Mouse (Mus musculus) myocyte (in vitro differentiated cells): ENCODE data around the gene Pknox2. TPM values are rescaled to one million over a fixed set of nuclear protein-coding genes. Genes with fewer than 3 reads are reported as not detected.

Experiments used
- H3K27me3 ChIP-seq: one replicate; pipeline ENCODE4 v1.6.1; 2011; ENCODE audit not compliant: control insufficient read depth, insufficient read depth, insufficient read length
- H3K36me3 ChIP-seq: one replicate; pipeline ENCODE4 v1.6.1; 2011; ENCODE audit not compliant: control insufficient read depth, insufficient read depth
- H3K4me2 ChIP-seq: one replicate; pipeline ENCODE4 v1.6.1; 2011; ENCODE audit warnings: low read depth, control low read depth
- H3K4me3 ChIP-seq: one replicate; pipeline ENCODE4 v1.5.1; 2011; ENCODE audit warnings: mild to moderate bottlenecking, control low read depth, moderate library complexity
- H3K79me2 ChIP-seq: one replicate; pipeline ENCODE4 v1.6.1; 2011; ENCODE audit not compliant: control insufficient read depth, insufficient read depth
- H3ac ChIP-seq: one replicate; pipeline ENCODE4 v1.6.1; 2011; ENCODE audit not compliant: control insufficient read depth, insufficient read length
- CEBPB ChIP-seq: IDR thresholded peaks from 2 replicates; pipeline ENCODE4 v1.6.1; 2011; ENCODE audit warnings: mild to moderate bottlenecking, moderate library complexity; ENCODE audit not compliant: poor library complexity, insufficient read depth, severe bottlenecking
- E2F4 ChIP-seq: IDR thresholded peaks from one replicate; pipeline ENCODE4 v1.6.1; 2011; ENCODE audit warnings: mild to moderate bottlenecking, control low read depth, moderate library complexity; ENCODE audit not compliant: insufficient read depth
- MAX ChIP-seq: IDR thresholded peaks from one replicate; pipeline ENCODE4 v1.6.1; 2011; ENCODE audit warnings: low read depth, mild to moderate bottlenecking, control low read depth
- MYOD1 ChIP-seq, 3 experiments: IDR thresholded peaks; one replicate each; pipeline ENCODE4 v1.6.1; 2011; ENCODE audit warnings: control low read depth in 2 of 3, low read depth in 2 of 3, mild to moderate bottlenecking in 2 of 3, moderate library complexity in 1 of 3; ENCODE audit not compliant: insufficient read length in 2 of 3, control insufficient read depth in 1 of 3
- MYOG ChIP-seq, 3 experiments: IDR thresholded peaks; one replicate each; pipeline ENCODE4 v1.6.1; 2011; ENCODE audit warnings: control low read depth in 2 of 3, low read depth in 2 of 3, mild to moderate bottlenecking in 2 of 3; ENCODE audit not compliant: insufficient read length in 2 of 3, control insufficient read depth in 1 of 3, insufficient read depth in 1 of 3
- POLR2A ChIP-seq: IDR thresholded peaks from one replicate; pipeline ENCODE4 v1.6.1; 2011; ENCODE audit warnings: low read depth, mild to moderate bottlenecking, control low read depth, moderate library complexity; ENCODE audit not compliant: insufficient read length
- POLR2AphosphoS2 ChIP-seq: IDR thresholded peaks from one replicate; pipeline ENCODE4 v1.6.1; 2011; ENCODE audit warnings: low read depth, control low read depth; ENCODE audit not compliant: insufficient read length
- REST ChIP-seq: IDR thresholded peaks from one replicate; pipeline ENCODE4 v1.6.1; 2011; ENCODE audit warnings: mild to moderate bottlenecking, control low read depth, moderate library complexity; ENCODE audit not compliant: insufficient read depth, insufficient read length
- SRF ChIP-seq: IDR thresholded peaks from one replicate; pipeline ENCODE4 v1.6.1; 2011; ENCODE audit warnings: low read depth; ENCODE audit not compliant: control insufficient read depth, insufficient read length
- TCF12 ChIP-seq: IDR thresholded peaks from one replicate; pipeline ENCODE4 v1.6.1; 2011; ENCODE audit warnings: mild to moderate bottlenecking, control low read depth; ENCODE audit not compliant: poor library complexity, insufficient read depth, severe bottlenecking
- TCF3 ChIP-seq: IDR thresholded peaks from one replicate; pipeline ENCODE4 v1.6.1; 2011; ENCODE audit warnings: low read depth, control low read depth; ENCODE audit not compliant: insufficient read length
- USF1 ChIP-seq: IDR thresholded peaks from one replicate; pipeline ENCODE4 v1.6.1; 2011; ENCODE audit warnings: low read depth, mild to moderate bottlenecking, control low read depth, moderate library complexity
- polyA plus RNA-seq: library from polyadenylated mRNA; unstranded; fragments of >200 nt; fragmentation: generic; extraction: Trizol; gene quantifications from one replicate; pipeline ENCODE4 v1.2.1, GENCODE M21; 2012; ENCODE audit warnings: missing spikeins

Gene Pknox2
- polyA plus RNA-seq, 1 experiment: 20.4 TPM

DNA sequence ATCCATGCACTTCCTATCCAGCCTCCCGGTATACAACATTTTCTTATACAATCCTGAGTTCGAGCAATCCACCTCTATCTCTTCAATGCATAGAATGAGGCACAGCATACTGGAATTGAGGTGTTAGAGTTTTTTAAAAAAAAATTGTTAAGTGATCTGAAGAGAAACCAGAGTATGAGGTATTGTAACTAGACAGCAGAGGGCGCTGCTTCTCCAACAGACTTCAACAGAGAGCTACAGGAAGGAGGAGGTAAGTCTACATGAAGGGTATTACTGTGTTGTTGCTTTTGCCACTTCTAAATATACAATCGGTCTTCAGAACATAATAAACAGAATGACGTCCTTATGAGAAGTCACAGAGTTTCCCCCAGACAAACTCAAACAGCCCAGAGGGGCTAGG, 181.5 kb downstream of the Pknox2 start:
- TF ChIP-seq TCF3 (no peak), MYOD1 (IDR thresholded peaks at IDR 0.05; ENCODE audit: control insufficient read depth in 1 of 3, insufficient read length in 2 of 3, low read depth in 2 of 3) (no peak), USF1 (no peak), MYOG (IDR thresholded peaks at IDR 0.05; ENCODE audit: control insufficient read depth in 1 of 3, insufficient read depth in 1 of 3, insufficient read length in 2 of 3, low read depth in 2 of 3) (no peak), E2F4 (no peak), REST (no peak), MAX (no peak), TCF12 (no peak), SRF (no peak), POLR2A (no peak), CEBPB (no peak), POLR2AphosphoS2 (no peak)
- H3ac ChIP-seq: no peak overlapping the region
- H3K4me3 ChIP-seq: no peak overlapping the region
- H3K27me3 ChIP-seq: no peaks in the 10 kb centered on the region
- H3K36me3 ChIP-seq: no peaks in the 10 kb centered on the region
- H3K4me2 ChIP-seq: no peak overlapping the region
- H3K79me2 ChIP-seq: no peaks in the 10 kb centered on the region

DNA sequence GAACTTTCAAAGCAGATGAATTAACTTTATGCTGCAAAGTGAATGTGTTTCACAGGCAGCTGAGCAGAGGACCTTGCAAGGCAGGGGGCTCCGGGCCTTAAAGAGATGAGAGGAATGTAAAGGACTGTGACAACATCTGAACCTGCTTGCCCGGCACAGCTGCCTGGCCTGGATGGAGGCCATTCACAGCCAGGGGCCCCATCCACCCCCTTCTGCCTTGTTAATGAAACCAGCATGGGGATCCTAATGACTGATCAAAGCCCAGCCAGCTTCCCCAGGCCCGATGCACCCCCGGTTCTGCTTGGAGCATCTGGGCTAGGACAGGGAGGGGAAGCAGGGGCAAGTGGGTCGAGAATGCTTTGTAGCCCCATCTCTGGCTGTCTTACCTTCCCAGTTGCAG, 183.0 kb downstream of the Pknox2 start:
- H3ac ChIP-seq: no peak overlapping the region
- H3K27me3 ChIP-seq: no peaks in the 10 kb centered on the region
- H3K4me3 ChIP-seq: no peak overlapping the region
- no peaks in the 10 kb centered on the region for H3K36me3 ChIP-seq
- no peaks in the 10 kb centered on the region for H3K79me2 ChIP-seq
- TF ChIP-seq POLR2A (no peak), MYOD1 (IDR thresholded peaks at IDR 0.05; ENCODE audit: control insufficient read depth in 1 of 3, insufficient read length in 2 of 3, low read depth in 2 of 3) (peak in 1 of 3 experiments; percentile 14)
- H3K4me2 ChIP-seq: no peak overlapping the region

DNA sequence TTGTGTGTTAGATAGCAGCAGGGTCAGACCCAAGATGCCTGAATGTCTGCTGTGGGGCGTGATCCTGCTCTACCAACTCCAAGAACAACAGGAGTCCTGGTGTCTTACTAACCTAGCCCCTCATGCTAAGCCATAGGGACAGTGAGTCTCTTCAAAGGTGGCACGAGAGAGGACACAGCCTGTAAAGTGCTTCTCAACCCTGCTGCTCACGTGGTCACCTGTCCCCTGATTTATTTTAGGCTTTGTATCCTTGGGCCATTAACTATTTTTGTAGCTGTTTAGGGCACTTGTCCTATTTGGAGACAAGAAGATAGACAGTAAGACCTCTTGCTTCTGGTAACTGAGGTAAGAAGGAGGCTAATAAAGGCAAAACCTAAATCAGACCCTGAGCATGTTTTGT, 183.7 kb downstream of the Pknox2 start:
- Histone ChIP-seq H3K4me2 (peak overlapping the region; percentile 2), H3K4me3 (no peak overlapping the region), H3ac (no peak overlapping the region), H3K36me3 (no peaks in the 10 kb centered on the region), H3K79me2 (no peaks in the 10 kb centered on the region), H3K27me3 (no peaks in the 10 kb centered on the region)
- no peak for TF ChIP-seq MYOD1 (IDR thresholded peaks at IDR 0.05; ENCODE audit: control insufficient read depth in 1 of 3, insufficient read length in 2 of 3, low read depth in 2 of 3)
- no peak for TF ChIP-seq USF1
- no peak for TF ChIP-seq E2F4
- no peak for TF ChIP-seq REST
- TF ChIP-seq CEBPB: no peak
- TF ChIP-seq SRF: no peak
- no peak for TF ChIP-seq POLR2A
- TF ChIP-seq MYOG (IDR thresholded peaks at IDR 0.05; ENCODE audit: control insufficient read depth in 1 of 3, insufficient read depth in 1 of 3, insufficient read length in 2 of 3, low read depth in 2 of 3): no peak
- no peak for TF ChIP-seq MAX
- no peak for TF ChIP-seq TCF3
- TF ChIP-seq POLR2AphosphoS2: no peak
- TF ChIP-seq TCF12: no peak

DNA sequence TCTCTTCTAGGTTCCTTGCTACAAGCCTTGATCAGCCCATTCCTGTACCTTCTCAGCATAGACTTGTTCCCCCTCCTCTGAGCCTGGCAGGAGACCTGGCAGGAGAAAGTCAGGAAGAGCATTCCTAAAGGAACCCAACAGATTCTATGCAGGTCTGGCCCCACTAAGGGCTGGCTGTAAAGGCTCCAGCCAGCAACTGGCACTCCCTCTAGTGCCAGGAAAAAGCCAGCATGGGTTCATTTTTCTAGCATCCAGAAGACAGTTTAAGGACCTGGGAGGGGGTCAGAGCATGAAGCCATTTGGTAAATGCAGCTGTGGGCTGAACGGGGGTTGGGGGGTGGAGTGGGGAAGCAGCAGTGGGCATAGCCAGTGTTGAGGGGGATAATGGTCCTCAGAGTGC, 185.3 kb downstream of the Pknox2 start:
- Histone ChIP-seq H3K4me3 (no peak overlapping the region), H3K27me3 (no peaks in the 10 kb centered on the region), H3K4me2 (no peak overlapping the region), H3ac (no peak overlapping the region), H3K36me3 (no peaks in the 10 kb centered on the region), H3K79me2 (no peaks in the 10 kb centered on the region)
- no peak for TF ChIP-seq SRF
- TF ChIP-seq MYOD1 (IDR thresholded peaks at IDR 0.05; ENCODE audit: control insufficient read depth in 1 of 3, insufficient read length in 2 of 3, low read depth in 2 of 3): no peak
- TF ChIP-seq POLR2AphosphoS2: no peak
- no peak for TF ChIP-seq REST
- TF ChIP-seq MYOG (IDR thresholded peaks at IDR 0.05; ENCODE audit: control insufficient read depth in 1 of 3, insufficient read depth in 1 of 3, insufficient read length in 2 of 3, low read depth in 2 of 3): no peak
- TF ChIP-seq USF1: no peak
- no peak for TF ChIP-seq POLR2A
- no peak for TF ChIP-seq E2F4
- TF ChIP-seq CEBPB: no peak
- no peak for TF ChIP-seq MAX
- no peak for TF ChIP-seq TCF12
- no peak for TF ChIP-seq TCF3

DNA sequence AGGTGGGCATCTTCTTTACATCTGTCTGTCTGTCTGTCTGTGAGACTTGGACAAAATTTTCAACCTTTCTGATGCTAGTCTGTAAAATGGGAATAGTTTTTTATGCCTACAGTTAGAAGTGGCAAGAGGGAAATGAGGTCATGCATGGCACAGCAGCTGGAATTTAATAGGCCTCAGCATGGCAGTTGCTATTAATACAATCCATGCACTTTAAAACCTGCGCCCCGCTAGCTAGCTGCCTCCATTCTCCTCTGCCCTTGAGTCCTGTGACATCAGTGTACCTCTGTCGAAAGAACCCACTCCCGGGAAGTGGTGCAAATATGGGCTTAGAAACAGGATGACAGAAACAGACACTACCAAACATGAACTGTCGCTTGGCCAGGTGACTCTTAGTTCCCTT, 186.1 kb downstream of the Pknox2 start:
- no peaks in the 10 kb centered on the region for H3K36me3 ChIP-seq
- no peak overlapping the region for H3K4me3 ChIP-seq
- no peak overlapping the region for H3ac ChIP-seq
- H3K27me3 ChIP-seq: no peaks in the 10 kb centered on the region
- H3K79me2 ChIP-seq: no peaks in the 10 kb centered on the region
- TF ChIP-seq MAX: no peak
- TF ChIP-seq POLR2A: no peak
- TF ChIP-seq POLR2AphosphoS2: no peak
- no peak for TF ChIP-seq CEBPB
- TF ChIP-seq TCF12: no peak
- TF ChIP-seq E2F4: no peak
- TF ChIP-seq MYOG (IDR thresholded peaks at IDR 0.05; ENCODE audit: control insufficient read depth in 1 of 3, insufficient read depth in 1 of 3, insufficient read length in 2 of 3, low read depth in 2 of 3): no peak
- no peak for TF ChIP-seq TCF3
- no peak for TF ChIP-seq REST
- TF ChIP-seq SRF: no peak
- TF ChIP-seq MYOD1 (IDR thresholded peaks at IDR 0.05; ENCODE audit: control insufficient read depth in 1 of 3, insufficient read length in 2 of 3, low read depth in 2 of 3): no peak
- no peak for TF ChIP-seq USF1
- no peak overlapping the region for H3K4me2 ChIP-seq
